Mouse (Mus musculus) gastrocnemius, postnatal 14 days (tissue): ENCODE data around the gene Gm12248. TPM values are rescaled to one million over a fixed set of nuclear protein-coding genes. Genes with fewer than 3 reads are reported as not detected.
"Not testable (repeated sequence)": the region's sequence is repeated elsewhere in the genome, so short reads cannot be mapped to it uniquely, and the experiment has no call there.

Source experiments
- DNase-seq: peaks from one replicate; pipeline ENCODE4 v3.0.0; 2021; ENCODE audit warnings: mixed read lengths
- intact Hi-C: fragments of 180-260 bp; cut with DNase I; formaldehyde crosslinking; loops from one replicate; pipeline ENCODE4 v1.15.1; 2025; ENCODE audit warnings: low total_unique reads
- total RNA-seq, 2 experiments: library from RNA; stranded (reverse); gene quantifications; 2 replicates each; pipeline ENCODE4 v1.2.3; 2021

The Gm12248 gene
- total RNA-seq, 2 experiments from 2014 or later: not detected

- peak; percentile 99 for DNase-seq
- intact Hi-C loops: loop anchor here (10.0 kb wide), 1 partner anchor 61 kb away; the partner anchor contains the start of gene Gemin5
Observed at GRCm38 (mm10) chr11:58103697-58104306, 10.9 kb upstream of the Gm12248 start, which contains the start of gene Cnot8. Gene Cnot8 (plus strand): TSS chr11:58104153.

- intact Hi-C loops: loop anchor here (10.0 kb wide), 1 partner anchor 62 kb away; the partner anchor contains the start of gene Gemin5
- no peak for DNase-seq
Observed at GRCm38 (mm10) chr11:58103344-58103653, 10.4 kb upstream of the Gm12248 start.

- intact Hi-C loops: loop anchor here (10.0 kb wide), 1 partner anchor 62 kb away; the partner anchor contains the start of gene Gemin5
- DNase-seq: no peak
Observed at GRCm38 (mm10) chr11:58102581-58103343, 9.8 kb upstream of the Gm12248 start.

GRCm38 (mm10) chr11:58102146-58102545, 9.2 kb upstream of the Gm12248 start:
- intact Hi-C loops: loop anchor here (10.0 kb wide), 1 partner anchor 63 kb away; the partner anchor contains the start of gene Gemin5
- DNase-seq: no peak

GRCm38 (mm10) chr11:58101194-58101720, 8.3 kb upstream of the Gm12248 start:
- no peak for DNase-seq
- intact Hi-C loops: loop anchor here (10.0 kb wide), 1 partner anchor 64 kb away; the partner anchor contains the start of gene Gemin5

- intact Hi-C loops: loop anchor here (10.0 kb wide), 1 partner anchor 65 kb away; the partner anchor contains the start of gene Gemin5
Observed at GRCm38 (mm10) chr11:58100006-58100405, 7.1 kb upstream of the Gm12248 start.

GRCm38 (mm10) chr11:58098366-58098720, 5.4 kb upstream of the Gm12248 start:
- intact Hi-C loops, DNase-seq: not testable (repeated sequence)

More at GRCm38 (mm10) chr11:58100006-58100405, 7.1 kb upstream of the Gm12248 start:
- no peak for DNase-seq

- DNase-seq: no peak
- intact Hi-C loops: no loop called here
Observed at GRCm38 (mm10) chr11:58097621-58098365, 4.9 kb upstream of the Gm12248 start.

GRCm38 (mm10) chr11:58096821-58097620, 4.1 kb upstream of the Gm12248 start:
- intact Hi-C loops: no loop called here
- DNase-seq: no peak

GRCm38 (mm10) chr11:58096160-58096559, 3.2 kb upstream of the Gm12248 start:
- DNase-seq: no peak
- intact Hi-C loops: no loop called here

GRCm38 (mm10) chr11:58095561-58095960, 2.6 kb upstream of the Gm12248 start:
- intact Hi-C loops: no loop called here
- DNase-seq: no peak

- DNase-seq: no peak
- intact Hi-C loops: no loop called here
Observed at GRCm38 (mm10) chr11:58094766-58095165, 1.8 kb upstream of the Gm12248 start.

GRCm38 (mm10) chr11:58092541-58092940, 393 bp downstream of the Gm12248 start:
- intact Hi-C loops: no loop called here
- DNase-seq: no peak

GRCm38 (mm10) chr11:58081716-58082115, 11.2 kb downstream of the Gm12248 start:
- intact Hi-C loops: no loop called here
- no peak for DNase-seq

- intact Hi-C loops: no loop called here
- no peak for DNase-seq
Observed at GRCm38 (mm10) chr11:58077270-58077669, 15.7 kb downstream of the Gm12248 start.

GRCm38 (mm10) chr11:58072978-58073377, 20.0 kb downstream of the Gm12248 start:
- intact Hi-C loops: no loop called here
- DNase-seq: no peak

GRCm38 (mm10) chr11:58065025-58065424, 27.9 kb downstream of the Gm12248 start:
- no peak for DNase-seq
- intact Hi-C loops: no loop called here

- intact Hi-C loops: no loop called here
- DNase-seq: no peak
Observed at GRCm38 (mm10) chr11:58062586-58062985, 30.3 kb downstream of the Gm12248 start.

GRCm38 (mm10) chr11:58061218-58061617, 31.7 kb downstream of the Gm12248 start:
- DNase-seq, intact Hi-C loops: not testable (repeated sequence)
